Mouse (Mus musculus): ENCODE measurements around the gene Zfp978. TPM values are rescaled to one million over a fixed set of nuclear protein-coding genes. Genes with fewer than 3 reads are reported as not detected.
"Not testable (repeated sequence)": the region's sequence is repeated elsewhere in the genome, so short reads cannot be mapped to it uniquely, and the experiment has no call there.

Zfp978 gene
- total RNA-seq (2014; fragmentation: Nextera tagmentation) (not detected in 2 replicates), total RNA-seq (2017) (0.58 and 0.60 TPM in 2 replicates), polyA plus RNA-seq (2012) (not detected in 2 replicates)

GRCm38 (mm10) chr4:147361003-147361402, at the start of gene Zfp978:
Zfp978 (plus strand) TSS chr4:147361303.
- H3K27me3 ChIP-seq (ENCODE audit: insufficient read depth, low read length); H3K9me3 ChIP-seq (replicated peaks); H3K4me3 ChIP-seq (ENCODE audit: low read depth, low read length); H3K4me1 ChIP-seq (ENCODE audit: insufficient read depth, low read depth, low read length); ATAC-seq (ENCODE audit: extremely low read depth, insufficient number of reproducible peaks, low FRiP score, poor library complexity, severe bottlenecking); H3K36me3 ChIP-seq (replicated peaks); DNase-seq (ENCODE audit: low spot score): not testable (repeated sequence)

- H3K36me3 ChIP-seq (replicated peaks); DNase-seq (ENCODE audit: low spot score); H3K27me3 ChIP-seq (ENCODE audit: insufficient read depth, low read length); H3K4me3 ChIP-seq (ENCODE audit: low read depth, low read length); H3K4me1 ChIP-seq (ENCODE audit: insufficient read depth, low read depth, low read length): not testable (repeated sequence)
- H3K9me3 ChIP-seq (replicated peaks), result peaks cover 27% of the 10 kb centered on the region
- peak; percentile 37 for ATAC-seq (ENCODE audit: extremely low read depth, insufficient number of reproducible peaks, low FRiP score, poor library complexity, severe bottlenecking)
Measured at GRCm38 (mm10) chr4:147335036-147335690, 25.9 kb upstream of the Zfp978 start.

- H3K36me3 ChIP-seq (replicated peaks); H3K4me3 ChIP-seq (ENCODE audit: low read depth, low read length); DNase-seq (ENCODE audit: low spot score); H3K27me3 ChIP-seq (ENCODE audit: insufficient read depth, low read length); H3K4me1 ChIP-seq (ENCODE audit: insufficient read depth, low read depth, low read length): not testable (repeated sequence)
- peaks cover 28% of the 10 kb centered on the region for H3K9me3 ChIP-seq (replicated peaks)
- ATAC-seq (ENCODE audit: extremely low read depth, insufficient number of reproducible peaks, low FRiP score, poor library complexity, severe bottlenecking), result peak; percentile 51
Measured at GRCm38 (mm10) chr4:147335691-147336367, 25.3 kb upstream of the Zfp978 start.

- not testable (repeated sequence) for ATAC-seq (ENCODE audit: extremely low read depth, insufficient number of reproducible peaks, low FRiP score, poor library complexity, severe bottlenecking); H3K4me3 ChIP-seq (ENCODE audit: low read depth, low read length); DNase-seq (ENCODE audit: low spot score); H3K36me3 ChIP-seq (replicated peaks); H3K4me1 ChIP-seq (ENCODE audit: insufficient read depth, low read depth, low read length); H3K27me3 ChIP-seq (ENCODE audit: insufficient read depth, low read length)
- H3K9me3 ChIP-seq (replicated peaks), result peaks cover 29% of the 10 kb centered on the region
Measured at GRCm38 (mm10) chr4:147336368-147337195, 24.5 kb upstream of the Zfp978 start.

- not testable (repeated sequence) for ATAC-seq (ENCODE audit: extremely low read depth, insufficient number of reproducible peaks, low FRiP score, poor library complexity, severe bottlenecking); H3K27me3 ChIP-seq (ENCODE audit: insufficient read depth, low read length); H3K4me3 ChIP-seq (ENCODE audit: low read depth, low read length); H3K36me3 ChIP-seq (replicated peaks); DNase-seq (ENCODE audit: low spot score); H3K4me1 ChIP-seq (ENCODE audit: insufficient read depth, low read depth, low read length)
- peaks cover 29% of the 10 kb centered on the region for H3K9me3 ChIP-seq (replicated peaks)
Measured at GRCm38 (mm10) chr4:147337520-147337919, 23.6 kb upstream of the Zfp978 start.

GRCm38 (mm10) chr4:147338032-147338610, 23.0 kb upstream of the Zfp978 start:
- H3K4me3 ChIP-seq (ENCODE audit: low read depth, low read length), result no peak overlapping the region
- DNase-seq (ENCODE audit: low spot score), result no peak
- H3K36me3 ChIP-seq (replicated peaks), result no peaks in the 10 kb centered on the region
- no peaks in the 10 kb centered on the region for H3K4me1 ChIP-seq (ENCODE audit: insufficient read depth, low read depth, low read length)
- no peak for ATAC-seq (ENCODE audit: extremely low read depth, insufficient number of reproducible peaks, low FRiP score, poor library complexity, severe bottlenecking)
- H3K27me3 ChIP-seq (ENCODE audit: insufficient read depth, low read length), result no peaks in the 10 kb centered on the region
- TF ChIP-seq GATA2 (IDR thresholded peaks at IDR 0.05; ENCODE audit: borderline replicate concordance, low read depth, low read length), result no peak
- no peak for TF ChIP-seq TAL1 (conservative IDR thresholded peaks at IDR 0.05; ENCODE audit: low read depth, low read length)
- no peak for TF ChIP-seq CTCF (IDR thresholded peaks at IDR 0.05; ENCODE audit: low read depth, low read length)
- no peak for TF ChIP-seq GATA1 (IDR thresholded peaks at IDR 0.05; ENCODE audit: borderline replicate concordance, low read length)
- peaks cover 33% of the 10 kb centered on the region for H3K9me3 ChIP-seq (replicated peaks)

- not testable (repeated sequence) for ATAC-seq (ENCODE audit: extremely low read depth, insufficient number of reproducible peaks, low FRiP score, poor library complexity, severe bottlenecking); H3K4me1 ChIP-seq (ENCODE audit: insufficient read depth, low read depth, low read length); H3K4me3 ChIP-seq (ENCODE audit: low read depth, low read length); H3K27me3 ChIP-seq (ENCODE audit: insufficient read depth, low read length); H3K36me3 ChIP-seq (replicated peaks); DNase-seq (ENCODE audit: low spot score)
- peaks cover 39% of the 10 kb centered on the region for H3K9me3 ChIP-seq (replicated peaks)
Measured at GRCm38 (mm10) chr4:147338706-147339105, 22.4 kb upstream of the Zfp978 start.

- H3K4me3 ChIP-seq (ENCODE audit: low read depth, low read length); DNase-seq (ENCODE audit: low spot score); H3K27me3 ChIP-seq (ENCODE audit: insufficient read depth, low read length); H3K36me3 ChIP-seq (replicated peaks); ATAC-seq (ENCODE audit: extremely low read depth, insufficient number of reproducible peaks, low FRiP score, poor library complexity, severe bottlenecking); H3K4me1 ChIP-seq (ENCODE audit: insufficient read depth, low read depth, low read length): not testable (repeated sequence)
- H3K9me3 ChIP-seq (replicated peaks), result peaks cover 39% of the 10 kb centered on the region
Measured at GRCm38 (mm10) chr4:147339601-147340219, 21.4 kb upstream of the Zfp978 start.

GRCm38 (mm10) chr4:147340236-147340635, 20.9 kb upstream of the Zfp978 start:
- not testable (repeated sequence) for DNase-seq (ENCODE audit: low spot score); H3K36me3 ChIP-seq (replicated peaks); ATAC-seq (ENCODE audit: extremely low read depth, insufficient number of reproducible peaks, low FRiP score, poor library complexity, severe bottlenecking); H3K27me3 ChIP-seq (ENCODE audit: insufficient read depth, low read length); H3K4me1 ChIP-seq (ENCODE audit: insufficient read depth, low read depth, low read length); H3K4me3 ChIP-seq (ENCODE audit: low read depth, low read length)
- H3K9me3 ChIP-seq (replicated peaks), result peaks cover 36% of the 10 kb centered on the region

GRCm38 (mm10) chr4:147340876-147341275, 20.2 kb upstream of the Zfp978 start:
- not testable (repeated sequence) for DNase-seq (ENCODE audit: low spot score); H3K4me1 ChIP-seq (ENCODE audit: insufficient read depth, low read depth, low read length); H3K4me3 ChIP-seq (ENCODE audit: low read depth, low read length); H3K36me3 ChIP-seq (replicated peaks); ATAC-seq (ENCODE audit: extremely low read depth, insufficient number of reproducible peaks, low FRiP score, poor library complexity, severe bottlenecking); H3K27me3 ChIP-seq (ENCODE audit: insufficient read depth, low read length)
- H3K9me3 ChIP-seq (replicated peaks), result peaks cover 31% of the 10 kb centered on the region

All from G1E (cell line).